Mouse (Mus musculus): ENCODE results near the gene Pak2.

GRCm38 (mm10) chr16:31975258-31975657 lies 103.9 kb downstream of the Pak2 start:
- TF ChIP-seq CTCF (IDR thresholded peaks at IDR 0.05) (no peak), EP300 (IDR thresholded peaks at IDR 0.05) (no peak)

Data from lung, postnatal 0 days (tissue).